Mouse (Mus musculus) small intestine, adult 2 months (tissue): ENCODE results near the gene Psmd12.

Source experiments
- CTCF ChIP-seq: fragments of 200-500 bp; IDR thresholded peaks from 2 replicates; pipeline ENCODE4 v1.5.1; 2012; ENCODE audit warnings: low read depth, mild to moderate bottlenecking, control low read depth, inconsistent platforms, low read length, moderate library complexity, mixed read lengths; ENCODE audit not compliant: insufficient replicate concordance, insufficient read length; ENCODE audit errors: extremely low read depth
- POLR2A ChIP-seq: fragments of 200-500 bp; IDR thresholded peaks from 2 replicates; pipeline ENCODE4 v1.6.1; 2012; ENCODE audit warnings: low read depth, mild to moderate bottlenecking, control low read depth, inconsistent platforms, low read length, moderate library complexity

DNA sequence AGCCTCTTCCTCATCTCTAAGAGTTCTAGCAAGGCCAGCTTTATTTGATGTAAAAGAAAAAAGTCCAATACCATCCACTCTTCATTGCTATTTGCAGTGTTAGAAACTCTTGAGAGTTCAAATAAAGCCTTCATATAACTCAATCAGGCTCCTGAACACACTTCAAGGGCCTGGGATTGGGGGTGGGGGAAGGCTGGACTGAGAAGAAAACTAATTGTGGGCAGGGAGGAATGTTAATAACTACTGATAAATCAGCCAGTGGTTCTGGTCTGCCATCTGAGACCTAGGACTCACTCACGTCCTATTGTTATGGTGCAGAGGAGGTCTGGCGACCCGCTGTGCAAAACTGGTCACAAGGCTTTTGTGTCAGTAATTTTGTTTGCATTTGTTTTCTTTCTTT, 48.3 kb downstream of the Psmd12 start:
- TF ChIP-seq CTCF, result no peak
- TF ChIP-seq POLR2A, result no peak
